ENCODE assay signal across 8 mouse cellular contexts in genomic region chr7:141540312-141541081, GRCm38 (mm10). TPM values are rescaled to one million over a fixed set of nuclear protein-coding genes. Genes with fewer than 3 reads are reported as not detected.
A peak's percentile ranks its signal among the peaks of the same experiment; 100 is the strongest.
DNase-seq lines count a peak whose midpoint lies in the region; ATAC-seq lines count a peak whose summit lies in the region.

No protein-coding gene starts in this region.

- no peaks in the 10 kb centered on the region for H3K36me3 ChIP-seq in heart, embryonic 10.5 days
- H3K36me3 ChIP-seq in kidney, embryonic 16.5 days (ENCODE audit: insufficient read depth, low read length) = no peaks in the 10 kb centered on the region
- H3K36me3 ChIP-seq in limb, embryonic 15.5 days = no peaks in the 10 kb centered on the region
- no peaks in the 10 kb centered on the region for H3K36me3 ChIP-seq in midbrain, embryonic 16.5 days (ENCODE audit: control insufficient read depth, insufficient read depth, low read length)

- no peaks in the 10 kb centered on the region for H3K9me3 ChIP-seq in heart, embryonic 10.5 days
- H3K9me3 ChIP-seq in kidney, embryonic 16.5 days (ENCODE audit: low read length) = no peaks in the 10 kb centered on the region
- H3K9me3 ChIP-seq in limb, embryonic 15.5 days = no peaks in the 10 kb centered on the region
- no peaks in the 10 kb centered on the region for H3K9me3 ChIP-seq in midbrain, embryonic 16.5 days (replicated peaks; ENCODE audit: control insufficient read depth, low read length, poor library complexity, severe bottlenecking)

- H3K27ac ChIP-seq in heart, embryonic 10.5 days = peak overlapping the region; percentile 93
- peak overlapping the region; percentile 51 for H3K27ac ChIP-seq in kidney, embryonic 16.5 days (ENCODE audit: low read length)
- peak overlapping the region; percentile 89 for H3K27ac ChIP-seq in limb, embryonic 15.5 days
- H3K27ac ChIP-seq in midbrain, embryonic 16.5 days (ENCODE audit: low read length) = peak overlapping the region; percentile 67

- DNase-seq in urinary bladder, postnatal 25 days (ENCODE audit: low spot score) = peak; percentile 45
- no peak for DNase-seq in urinary bladder, postnatal 10 days (ENCODE audit: low spot score)
- DNase-seq in heart, embryonic 10.5 days (ENCODE audit: low spot score) = no peak
- peak; percentile 55 for DNase-seq in testis, postnatal 10 days (ENCODE audit: low spot score)

- peaks cover 19% of the 10 kb centered on the region for H3K4me1 ChIP-seq in heart, embryonic 10.5 days
- H3K4me1 ChIP-seq in kidney, embryonic 16.5 days (ENCODE audit: insufficient read depth, low read length) = peaks cover 15% of the 10 kb centered on the region
- peaks cover 35% of the 10 kb centered on the region for H3K4me1 ChIP-seq in limb, embryonic 15.5 days
- peaks cover 18% of the 10 kb centered on the region for H3K4me1 ChIP-seq in midbrain, embryonic 16.5 days (ENCODE audit: control insufficient read depth, insufficient read depth, low read length)

- ATAC-seq in erythroblast, adult 5-6 weeks (replicated peaks; ENCODE audit: low FRiP score, poor library complexity, severe bottlenecking) = peak; percentile 49
- peak; percentile 32 for ATAC-seq in kidney, embryonic 16.5 days (ENCODE audit: low FRiP score, low TSS enrichment)
- peak; percentile 64; the same call in 1 of the 2 replicates for ATAC-seq in limb, embryonic 15.5 days (ENCODE audit: insufficient number of reproducible peaks, low FRiP score, low TSS enrichment, low read depth)
- peak; percentile 49 for ATAC-seq in midbrain, embryonic 16.5 days

- H3K4me3 ChIP-seq in heart, embryonic 10.5 days = peak overlapping the region; percentile 91
- peak overlapping the region; percentile 83 for H3K4me3 ChIP-seq in kidney, embryonic 16.5 days (ENCODE audit: low read length)
- peak overlapping the region; percentile 79 for H3K4me3 ChIP-seq in limb, embryonic 15.5 days
- peak overlapping the region; percentile 63 for H3K4me3 ChIP-seq in midbrain, embryonic 16.5 days (ENCODE audit: low read depth, low read length)

- H3K9ac ChIP-seq in kidney, embryonic 16.5 days (replicated peaks; ENCODE audit: low read length) = peak overlapping the region; percentile 66
- H3K9ac ChIP-seq in limb, embryonic 15.5 days = peak overlapping the region; percentile 35; the same call in 1 of the 2 replicates
- H3K9ac ChIP-seq in midbrain, embryonic 16.5 days (ENCODE audit: low read depth, low read length) = peak overlapping the region; percentile 72

- WGBS in heart, embryonic 10.5 days = 56% methylated on average over 13 of the region's 13 CpGs
- 52% methylated on average over 13 of the region's 13 CpGs for WGBS in kidney, embryonic 16.5 days
- 48% methylated on average over 13 of the region's 13 CpGs for WGBS in limb, embryonic 15.5 days
- WGBS in midbrain, embryonic 16.5 days = 59% methylated on average over 13 of the region's 13 CpGs

- no peaks in the 10 kb centered on the region for H3K27me3 ChIP-seq in heart, embryonic 10.5 days (ENCODE audit: insufficient read depth, poor library complexity, severe bottlenecking)
- no peaks in the 10 kb centered on the region for H3K27me3 ChIP-seq in kidney, embryonic 16.5 days (ENCODE audit: insufficient read depth, low read length)
- no peaks in the 10 kb centered on the region for H3K27me3 ChIP-seq in limb, embryonic 15.5 days
- H3K27me3 ChIP-seq in midbrain, embryonic 16.5 days (ENCODE audit: control insufficient read depth, insufficient read depth, low read depth, low read length) = no peaks in the 10 kb centered on the region

- peak overlapping the region; percentile 81 for H3K4me2 ChIP-seq in kidney, embryonic 16.5 days (replicated peaks; ENCODE audit: low read depth, low read length)
- peak overlapping the region; percentile 79 for H3K4me2 ChIP-seq in limb, embryonic 15.5 days
- H3K4me2 ChIP-seq in midbrain, embryonic 16.5 days (ENCODE audit: low read length) = peak overlapping the region; percentile 84

RNA-seq across cellular contexts. Expression of gene Chid1, which starts 0.8 kb away (rescaled TPM):
- 4.0 and 7.5 TPM in 2 replicates for total RNA-seq in erythroblast, adult 5-6 weeks (2015; ENCODE audit: low replicate concordance)
- total RNA-seq in erythroblast, adult 5-6 weeks (2017; ENCODE audit: low replicate concordance) = 7.5 and 8.1 TPM in 2 replicates
- 40.5 and 45.3 TPM in 2 replicates for polyA plus RNA-seq in heart, embryonic 10.5 days (2016; fragmentation: Nextera tagmentation; extraction: Ambion mirVana)
- polyA plus RNA-seq in kidney, embryonic 16.5 days (2015; fragmentation: Nextera tagmentation; extraction: Ambion mirVana) = 47.7 and 50.5 TPM in 2 replicates
- 44.0 and 49.7 TPM in 2 replicates for polyA plus RNA-seq in limb, embryonic 15.5 days (2015; fragmentation: Nextera tagmentation; extraction: Ambion mirVana)
- polyA plus RNA-seq in midbrain, embryonic 16.5 days (2015; fragmentation: Nextera tagmentation; extraction: Ambion mirVana) = 40.3 and 52.8 TPM in 2 replicates

RNA-seq across cellular contexts. Expression of gene Ap2a2, which starts 21.5 kb away (rescaled TPM):
- 39.9 and 43.4 TPM in 2 replicates for total RNA-seq in erythroblast, adult 5-6 weeks (2015; ENCODE audit: low replicate concordance)
- total RNA-seq in erythroblast, adult 5-6 weeks (2017; ENCODE audit: low replicate concordance) = 59.3 and 64.1 TPM in 2 replicates
- 79.5 and 79.9 TPM in 2 replicates for polyA plus RNA-seq in heart, embryonic 10.5 days (2016; fragmentation: Nextera tagmentation; extraction: Ambion mirVana)
- 99.4 and 100 TPM in 2 replicates for polyA plus RNA-seq in kidney, embryonic 16.5 days (2015; fragmentation: Nextera tagmentation; extraction: Ambion mirVana)
- 84.6 and 86.3 TPM in 2 replicates for polyA plus RNA-seq in limb, embryonic 15.5 days (2015; fragmentation: Nextera tagmentation; extraction: Ambion mirVana)
- 132 and 137 TPM in 2 replicates for polyA plus RNA-seq in midbrain, embryonic 16.5 days (2015; fragmentation: Nextera tagmentation; extraction: Ambion mirVana)

Comparison
In these comparisons a context has a peak if more than half of its experiments do, and no peak if none do; other contexts are left out.
1. DNase-seq: peak in urinary bladder, postnatal 25 days (single experiment) and testis, postnatal 10 days (single experiment); none in urinary bladder, postnatal 10 days (single experiment) and heart, embryonic 10.5 days (single experiment).
2. Peak in every context shown above with its lines, with median percentiles within 50 percentile points of each other: ATAC-seq, H3K27ac ChIP-seq, H3K4me3 ChIP-seq, H3K4me2 ChIP-seq and H3K9ac ChIP-seq.